Mouse (Mus musculus) liver, embryonic 14.5 days (tissue): ENCODE data around the gene Sgip1.

Experiments used
- CTCF ChIP-seq: IDR thresholded peaks from 2 replicates; pipeline ENCODE4 v1.5.1; 2016; ENCODE audit warnings: antibody characterized with exemption, low read depth, control low read depth
- EP300 ChIP-seq: IDR thresholded peaks from 2 replicates; pipeline ENCODE4 v1.6.1; 2016; ENCODE audit warnings: antibody characterized with exemption, low read depth

- no peak for TF ChIP-seq CTCF
- no peak for TF ChIP-seq EP300
These were observed 143.1 kb downstream of the Sgip1 start for GRCm38 (mm10) chr4:102884228-102884627.
